Mouse (Mus musculus) erythroblast, embryonic 14.5 days (primary cell): Measurements from ENCODE around the gene Tbc1d16.

Experiments
- GATA1 ChIP-seq: IDR thresholded peaks from 2 replicates; pipeline ENCODE4 v1.6.1; 2012; ENCODE audit warnings: low read length, inconsistent platforms, mixed read lengths
- TAL1 ChIP-seq: IDR thresholded peaks from 3 replicates; pipeline ENCODE4 v1.6.1; 2012; ENCODE audit warnings: low read length, inconsistent platforms, mixed read lengths

- TF ChIP-seq TAL1: no peak
- TF ChIP-seq GATA1: no peak
Observed at GRCm38 (mm10) chr11:119133437-119134221, 94.7 kb downstream of the Tbc1d16 start.
